Mouse (Mus musculus) hindbrain, embryonic 16.5 days (tissue): ENCODE measurements around the gene Myoz1. TPM values are rescaled to one million over a fixed set of nuclear protein-coding genes. Genes with fewer than 3 reads are reported as not detected.

Source experiments
- ATAC-seq: fragments of 200-750 bp; cut with Nextera tagmentation; 2 replicates; pipeline ENCODE4 v1.8.0; 2017; ENCODE audit warnings: moderate TSS enrichment, moderate library complexity
- H3K27ac ChIP-seq: fragments of 300-500 bp; sonication (generic); 2 replicates; pipeline ENCODE4 v1.5.1; 2014; ENCODE audit warnings: low read depth, mild to moderate bottlenecking, control low read depth, low read length, moderate library complexity
- H3K27me3 ChIP-seq: fragments of 300-500 bp; sonication (generic); replicated peaks from 2 replicates; pipeline ENCODE4 v1.6.1; 2014; ENCODE audit warnings: low read length; ENCODE audit not compliant: control insufficient read depth, insufficient read depth
- H3K36me3 ChIP-seq: fragments of 300-500 bp; sonication (generic); 2 replicates; pipeline ENCODE4 v1.6.1; 2014; ENCODE audit warnings: mild to moderate bottlenecking, low read length, moderate library complexity, mixed read lengths; ENCODE audit not compliant: control insufficient read depth, insufficient read depth
- H3K4me1 ChIP-seq: fragments of 300-500 bp; sonication (generic); 2 replicates; pipeline ENCODE4 v1.6.1; 2014; ENCODE audit warnings: low read depth, low read length; ENCODE audit not compliant: control insufficient read depth, insufficient read depth
- H3K4me2 ChIP-seq: fragments of 300-500 bp; sonication (generic); 2 replicates; pipeline ENCODE4 v1.6.1; 2014; ENCODE audit warnings: mild to moderate bottlenecking, low read length, control low read depth, moderate library complexity
- H3K4me3 ChIP-seq: fragments of 300-500 bp; sonication (generic); 2 replicates; pipeline ENCODE4 v1.5.1; 2014; ENCODE audit warnings: mild to moderate bottlenecking, low read length, control low read depth, moderate library complexity
- H3K9ac ChIP-seq: fragments of 300-500 bp; sonication (generic); 2 replicates; pipeline ENCODE4 v1.6.1; 2014; ENCODE audit warnings: low read depth, mild to moderate bottlenecking, control low read depth, low read length, moderate library complexity
- H3K9me3 ChIP-seq: fragments of 300-500 bp; sonication (generic); 2 replicates; pipeline ENCODE4 v1.6.1; 2014; ENCODE audit warnings: mild to moderate bottlenecking, low read length, moderate library complexity; ENCODE audit not compliant: control insufficient read depth
- whole genome bisulfite sequencing: fragments of 180-500 bp; shearing (Covaris S2); extraction: QIAGEN DNeasy Blood & Tissue Kit; methylation state at CpG from one replicate; pipeline ENCODE4 v1.1.7; 2014; 5-methylcytosine and 5-hydroxymethylcytosine counted together
- polyA plus RNA-seq: library from polyadenylated mRNA; unstranded; fragments of >200 nt; fragmentation: Nextera tagmentation; extraction: Ambion mirVana; gene quantifications from 2 replicates; pipeline ENCODE4 v1.2.1, GENCODE M21; 2015

The Myoz1 gene
- polyA plus RNA-seq, 1 experiment from 2014 or later: 0.15 TPM

DNA sequence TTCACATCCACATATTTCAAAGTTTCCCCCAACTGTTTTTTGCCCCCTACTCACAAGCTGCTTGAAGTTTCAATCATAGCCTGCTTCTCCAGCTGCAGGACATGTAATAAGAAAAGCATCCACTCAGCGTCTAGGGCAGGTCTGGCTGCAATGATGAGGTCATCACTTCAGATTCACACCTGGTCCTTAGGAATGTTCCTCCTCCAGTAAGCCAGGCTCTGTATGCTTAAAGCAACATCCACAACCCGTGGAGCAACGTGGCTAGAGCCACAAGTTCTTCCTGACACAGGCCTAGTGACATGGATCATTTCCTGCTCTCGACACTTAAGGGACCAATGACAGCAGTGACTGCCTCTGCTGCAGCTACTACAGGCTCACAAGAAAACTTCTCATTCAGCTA, 25.1 kb downstream of the Myoz1 start:
- 79% methylated on average over 4 of the region's 4 CpGs for WGBS
- no peak for ATAC-seq
- Histone ChIP-seq H3K36me3 (no peaks in the 10 kb centered on the region), H3K4me2 (no peak overlapping the region), H3K4me1 (no peaks in the 10 kb centered on the region), H3K9ac (no peak overlapping the region), H3K4me3 (no peak overlapping the region), H3K9me3 (no peaks in the 10 kb centered on the region), H3K27me3 (no peaks in the 10 kb centered on the region), H3K27ac (no peak overlapping the region)

DNA sequence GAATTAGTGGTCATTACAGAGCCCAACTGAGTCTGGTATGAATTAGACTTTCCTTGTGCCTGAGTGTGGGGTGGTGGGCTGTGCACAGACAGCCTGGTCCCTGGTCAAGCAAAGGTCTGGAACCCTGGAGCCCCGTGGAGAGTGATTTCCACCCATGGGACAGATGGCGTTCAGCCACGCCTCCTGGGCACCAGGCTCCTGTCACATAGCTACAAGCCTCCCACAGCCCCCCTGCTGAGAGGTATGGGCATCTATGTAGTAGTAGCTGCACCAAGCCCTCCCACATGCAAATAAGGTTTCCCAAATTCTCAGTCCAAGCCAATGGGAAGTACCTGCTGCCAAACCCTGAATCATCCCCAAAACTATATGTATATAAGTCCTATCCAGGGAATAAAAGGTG, 29.4 kb downstream of the Myoz1 start:
- Histone ChIP-seq H3K4me3 (no peak overlapping the region), H3K9ac (no peak overlapping the region), H3K4me1 (no peaks in the 10 kb centered on the region), H3K36me3 (no peaks in the 10 kb centered on the region), H3K4me2 (no peak overlapping the region), H3K27me3 (no peaks in the 10 kb centered on the region), H3K9me3 (no peaks in the 10 kb centered on the region), H3K27ac (no peak overlapping the region)
- 75% methylated on average over 3 of the region's 3 CpGs for WGBS
- no peak for ATAC-seq

DNA sequence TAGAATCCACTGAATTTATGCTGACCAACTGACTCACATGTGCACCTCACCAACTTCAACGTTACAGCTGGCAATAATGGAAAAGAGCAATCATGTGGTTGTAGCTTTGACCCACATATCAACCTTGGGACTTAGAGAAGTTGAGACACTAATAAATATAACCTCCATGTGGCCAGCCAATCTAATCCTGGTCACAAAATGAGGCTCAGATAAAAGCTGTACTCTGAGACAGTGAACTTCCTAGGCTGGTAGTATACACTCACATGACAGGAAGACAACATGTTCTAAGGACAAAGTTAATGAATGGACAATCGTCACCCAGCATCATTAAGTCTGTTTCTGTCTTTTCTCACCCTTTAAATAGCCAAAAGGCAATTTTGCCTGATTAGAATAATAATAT, 29.9 kb downstream of the Myoz1 start:
- no peaks in the 10 kb centered on the region for H3K36me3 ChIP-seq
- ATAC-seq: no peak
- H3K9me3 ChIP-seq: no peaks in the 10 kb centered on the region
- no peaks in the 10 kb centered on the region for H3K27me3 ChIP-seq
- no peaks in the 10 kb centered on the region for H3K4me1 ChIP-seq
- H3K4me3 ChIP-seq: no peak overlapping the region
- no peak overlapping the region for H3K27ac ChIP-seq
- WGBS: 85% methylated on average over 2 of the region's 2 CpGs
- H3K4me2 ChIP-seq: no peak overlapping the region
- H3K9ac ChIP-seq: no peak overlapping the region

DNA sequence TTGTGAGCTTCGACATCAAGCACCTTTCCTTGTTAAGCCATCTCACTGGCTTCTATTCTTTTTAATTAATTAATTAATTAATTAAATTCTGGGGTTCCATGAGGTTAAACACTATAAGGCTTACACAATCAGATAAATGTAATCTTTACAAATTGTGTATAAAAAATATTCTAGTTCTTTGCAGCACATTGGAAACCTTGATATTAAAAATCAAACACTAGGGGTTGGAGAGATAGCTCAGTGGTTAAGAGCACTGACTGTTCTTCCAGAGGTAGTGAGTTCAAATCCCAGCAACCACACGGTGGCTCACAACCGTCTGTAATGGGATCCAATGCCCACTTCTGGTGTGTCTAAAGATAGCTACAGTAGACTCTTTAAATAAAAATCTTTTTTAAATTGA, 33.4 kb downstream of the Myoz1 start:
- WGBS: 92% methylated on average over 3 of the region's 3 CpGs
- no peak for ATAC-seq
- Histone ChIP-seq H3K27ac (no peak overlapping the region), H3K27me3 (no peaks in the 10 kb centered on the region), H3K4me3 (no peak overlapping the region), H3K9ac (no peak overlapping the region), H3K9me3 (no peaks in the 10 kb centered on the region), H3K36me3 (no peaks in the 10 kb centered on the region), H3K4me2 (no peak overlapping the region), H3K4me1 (no peaks in the 10 kb centered on the region)

DNA sequence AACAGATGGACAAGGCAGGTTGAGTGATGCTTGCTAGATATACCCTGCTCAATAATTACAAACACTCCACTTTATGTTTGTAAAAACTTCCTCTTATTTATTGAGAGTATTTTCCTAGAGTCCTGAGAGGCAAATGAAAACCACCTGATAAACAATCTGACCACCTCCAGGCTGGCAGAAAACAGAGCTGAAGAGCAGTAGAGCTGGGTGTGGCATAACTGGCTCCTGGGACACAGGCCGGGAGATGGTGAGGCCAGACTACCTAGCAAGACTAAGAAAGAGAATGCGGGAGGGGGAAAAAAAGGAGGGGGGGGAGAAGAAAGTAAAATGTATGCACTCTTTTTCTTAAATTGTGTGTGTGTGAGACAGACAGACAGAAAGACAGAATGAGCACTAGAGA, 33.9 kb downstream of the Myoz1 start:
- Histone ChIP-seq H3K4me3 (no peak overlapping the region), H3K9ac (no peak overlapping the region), H3K4me1 (no peaks in the 10 kb centered on the region), H3K36me3 (no peaks in the 10 kb centered on the region), H3K27me3 (no peaks in the 10 kb centered on the region), H3K9me3 (no peaks in the 10 kb centered on the region), H3K4me2 (no peak overlapping the region), H3K27ac (no peak overlapping the region)
- 79% methylated on average over 2 of the region's 2 CpGs for WGBS
- ATAC-seq: no peak

DNA sequence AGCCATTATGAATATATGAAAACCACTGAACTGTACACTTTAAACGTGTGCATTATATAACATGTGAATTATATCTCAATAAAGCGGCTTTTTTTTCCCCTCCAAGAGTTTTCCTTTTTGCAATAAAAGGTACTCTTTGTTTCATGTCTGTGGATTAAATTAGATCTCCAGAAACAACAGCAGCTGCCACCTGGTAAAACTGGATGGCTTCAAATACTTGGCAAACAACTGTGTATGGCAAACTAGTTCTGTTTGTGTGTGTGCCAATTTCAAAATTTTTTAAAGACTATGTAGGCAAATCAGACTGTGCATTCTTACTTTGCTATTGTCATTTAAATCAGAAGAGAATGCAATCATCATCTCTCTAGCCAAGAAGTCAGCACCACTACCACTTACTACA, 34.4 kb downstream of the Myoz1 start:
- 69% methylated on average over 2 of the region's 2 CpGs for WGBS
- H3K27me3 ChIP-seq: no peaks in the 10 kb centered on the region
- H3K9me3 ChIP-seq: no peaks in the 10 kb centered on the region
- H3K4me1 ChIP-seq: no peaks in the 10 kb centered on the region
- H3K4me2 ChIP-seq: no peak overlapping the region
- H3K9ac ChIP-seq: no peak overlapping the region
- H3K27ac ChIP-seq: no peak overlapping the region
- ATAC-seq: no peak
- no peak overlapping the region for H3K4me3 ChIP-seq
- H3K36me3 ChIP-seq: no peaks in the 10 kb centered on the region

DNA sequence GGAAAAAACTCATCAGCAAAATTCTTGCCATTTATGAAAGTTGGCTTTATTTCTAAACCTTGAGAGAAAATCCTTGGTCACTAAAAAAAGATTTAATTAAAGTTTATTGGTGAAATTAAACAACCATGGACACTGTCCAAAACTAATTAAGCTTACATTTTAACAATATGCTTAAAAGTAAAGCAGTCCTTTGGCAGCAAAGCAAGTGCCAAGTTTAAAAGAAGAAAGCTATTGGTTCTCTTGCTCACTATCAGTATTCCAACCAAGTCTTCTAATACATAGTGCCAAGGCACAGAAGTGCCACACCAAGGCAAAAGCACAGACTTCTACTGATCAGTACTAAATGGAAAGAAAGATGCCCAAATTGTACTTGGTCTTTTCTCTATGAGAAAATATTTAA, 37.2 kb downstream of the Myoz1 start:
- no peak overlapping the region for H3K9ac ChIP-seq
- H3K4me3 ChIP-seq: no peak overlapping the region
- H3K27me3 ChIP-seq: no peaks in the 10 kb centered on the region
- peak; percentile 59; the same call in 1 of the 2 replicates for ATAC-seq
- H3K36me3 ChIP-seq: no peaks in the 10 kb centered on the region
- H3K4me2 ChIP-seq: no peak overlapping the region
- H3K27ac ChIP-seq: no peak overlapping the region
- no peaks in the 10 kb centered on the region for H3K9me3 ChIP-seq
- 0 out of 2 replicates have a peak, but pooled peaks cover 2% of the 10 kb centered on the region for H3K4me1 ChIP-seq

DNA sequence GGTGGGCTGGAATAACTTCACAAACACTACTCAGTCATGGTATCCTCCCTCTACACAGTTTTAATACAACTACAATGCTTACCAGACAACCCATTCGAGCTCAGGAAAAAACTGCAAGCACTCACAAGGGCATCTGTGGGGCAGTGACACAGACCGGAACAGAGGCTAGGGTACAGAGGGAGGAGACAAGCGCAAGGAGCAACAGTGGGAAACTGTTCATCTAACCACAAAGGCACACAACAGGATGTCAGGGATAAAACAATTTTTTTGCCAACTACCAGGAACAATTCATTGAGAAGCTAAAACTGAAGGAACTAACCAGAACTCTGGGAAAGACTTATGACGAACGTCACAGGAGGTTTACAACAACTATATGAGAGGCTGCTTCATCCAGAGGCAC, 38.1 kb downstream of the Myoz1 start:
- WGBS: 70% methylated on average over 5 of the region's 5 CpGs
- Histone ChIP-seq H3K27ac (peak overlapping the region; percentile 56; the same call in 1 of the 2 replicates), H3K4me3 (no peak overlapping the region), H3K9me3 (no peaks in the 10 kb centered on the region), H3K27me3 (no peaks in the 10 kb centered on the region), H3K4me1 (0 out of 2 replicates have a peak, but pooled peaks cover 2% of the 10 kb centered on the region), H3K36me3 (no peaks in the 10 kb centered on the region), H3K4me2 (no peak overlapping the region), H3K9ac (no peak overlapping the region)
- no peak for ATAC-seq

DNA sequence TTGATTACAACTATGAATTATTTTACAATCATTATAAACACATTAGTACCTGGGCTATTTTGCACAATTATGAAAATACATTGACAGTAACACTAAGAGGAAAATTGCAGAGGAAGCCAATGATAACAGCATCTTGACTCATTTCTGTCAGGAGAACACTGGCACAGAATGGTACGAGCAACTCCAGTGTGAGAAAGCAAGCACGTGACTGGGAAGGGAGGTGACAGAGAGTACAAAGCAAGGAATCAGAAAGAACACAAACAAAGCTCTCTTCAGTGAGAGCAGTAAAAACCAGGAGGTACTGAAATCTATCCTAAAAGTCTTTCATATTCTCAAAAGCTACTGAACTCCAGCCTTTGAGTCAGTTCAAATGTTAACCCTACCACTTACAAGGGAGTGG, 39.9 kb downstream of the Myoz1 start:
- no peaks in the 10 kb centered on the region for H3K27me3 ChIP-seq
- 0 out of 2 replicates have a peak, but pooled peaks cover 2% of the 10 kb centered on the region for H3K4me1 ChIP-seq
- H3K36me3 ChIP-seq: no peaks in the 10 kb centered on the region
- ATAC-seq: no peak
- no peak overlapping the region for H3K27ac ChIP-seq
- WGBS: 24% methylated on average over 2 of the region's 2 CpGs
- no peak overlapping the region for H3K9ac ChIP-seq
- no peaks in the 10 kb centered on the region for H3K9me3 ChIP-seq
- H3K4me3 ChIP-seq: no peak overlapping the region
- no peak overlapping the region for H3K4me2 ChIP-seq

DNA sequence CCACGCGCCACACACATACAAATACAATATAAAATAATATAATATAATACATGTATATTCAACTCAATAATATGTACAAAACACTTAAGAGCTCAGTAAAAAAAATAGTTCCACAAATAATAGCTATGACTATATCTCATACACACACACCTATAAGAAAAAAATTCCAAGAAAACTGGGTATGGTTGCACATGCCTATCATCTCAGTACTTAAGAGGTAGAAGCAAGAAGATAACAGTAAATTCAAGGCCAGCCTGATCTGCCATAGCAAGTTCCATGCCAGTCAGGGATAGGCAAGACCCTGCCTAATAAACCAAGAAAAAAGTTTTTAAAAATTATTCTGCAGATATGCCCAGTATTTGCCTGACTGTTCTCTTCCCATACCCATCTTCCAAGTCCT, 41.3 kb downstream of the Myoz1 start:
- Histone ChIP-seq H3K36me3 (no peaks in the 10 kb centered on the region), H3K4me3 (no peak overlapping the region), H3K4me2 (no peak overlapping the region), H3K9me3 (no peaks in the 10 kb centered on the region), H3K27ac (no peak overlapping the region), H3K4me1 (0 out of 2 replicates have a peak, but pooled peaks cover 2% of the 10 kb centered on the region), H3K9ac (no peak overlapping the region), H3K27me3 (no peaks in the 10 kb centered on the region)
- 97% methylated on average over 2 of the region's 2 CpGs for WGBS
- ATAC-seq: no peak
